Mouse (Mus musculus): ENCODE measurements around the gene Nsf. TPM values are rescaled to one million over a fixed set of nuclear protein-coding genes. Genes with fewer than 3 reads are reported as not detected.
A peak's percentile ranks its signal among the peaks of the same experiment; 100 is the strongest.

Gene Nsf
- polyA plus RNA-seq, 1 experiment from 2014 or later: 29.3 TPM

- Histone ChIP-seq H3K4me2 (no peak overlapping the region), H3K9me3 (no peaks in the 10 kb centered on the region), H3K36me3 (peaks cover 62% of the 10 kb centered on the region), H3K4me3 (no peak overlapping the region), H3K4me1 (no peaks in the 10 kb centered on the region), H3K27me3 (replicated peaks) (no peaks in the 10 kb centered on the region), H3K9ac (no peak overlapping the region), H3K27ac (replicated peaks) (no peak overlapping the region)
- 60% methylated on average over 7 of the region's 7 CpGs for WGBS
- ATAC-seq (ENCODE audit: extremely low read depth, insufficient number of reproducible peaks, low FRiP score, low TSS enrichment): no peak
Observed at GRCm38 (mm10) chr11:103910993-103911585, 42.8 kb downstream of the Nsf start.

- WGBS: 88% methylated on average over 11 of the region's 11 CpGs
- Histone ChIP-seq H3K36me3 (peaks cover 57% of the 10 kb centered on the region), H3K9me3 (no peaks in the 10 kb centered on the region), H3K4me3 (no peak overlapping the region), H3K4me1 (no peaks in the 10 kb centered on the region), H3K9ac (no peak overlapping the region), H3K27me3 (replicated peaks) (no peaks in the 10 kb centered on the region), H3K4me2 (no peak overlapping the region), H3K27ac (replicated peaks) (no peak overlapping the region)
- no peak for ATAC-seq (ENCODE audit: extremely low read depth, insufficient number of reproducible peaks, low FRiP score, low TSS enrichment)
Observed at GRCm38 (mm10) chr11:103910531-103910930, 43.3 kb downstream of the Nsf start.

GRCm38 (mm10) chr11:103909809-103910208, 44.0 kb downstream of the Nsf start:
- Histone ChIP-seq H3K27ac (replicated peaks) (no peak overlapping the region), H3K27me3 (replicated peaks) (no peaks in the 10 kb centered on the region), H3K4me2 (no peak overlapping the region), H3K9me3 (no peaks in the 10 kb centered on the region), H3K4me3 (no peak overlapping the region), H3K9ac (no peak overlapping the region), H3K36me3 (peaks cover 51% of the 10 kb centered on the region), H3K4me1 (no peaks in the 10 kb centered on the region)
- no peak for ATAC-seq (ENCODE audit: extremely low read depth, insufficient number of reproducible peaks, low FRiP score, low TSS enrichment)
- 86% methylated on average over 11 of the region's 11 CpGs for WGBS

DNA sequence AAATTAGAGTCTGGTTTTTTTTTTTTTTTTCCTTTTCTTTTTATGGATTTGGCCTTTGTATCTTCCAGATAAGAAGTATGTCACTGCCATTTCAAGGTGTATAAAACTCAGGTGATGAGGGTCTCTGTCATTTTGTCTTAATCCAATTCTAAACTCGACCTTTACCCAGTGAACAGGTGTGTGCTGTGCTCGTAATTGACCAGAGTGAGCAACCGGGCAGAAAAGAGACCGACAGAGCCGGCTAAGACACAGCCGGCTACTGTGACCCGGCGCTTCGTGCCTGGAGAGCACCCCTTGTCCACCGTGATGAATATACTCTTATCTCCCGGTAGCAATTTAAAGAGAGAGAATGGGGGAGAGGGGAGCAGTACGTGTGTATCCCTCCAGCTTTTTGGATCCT, 44.5 kb downstream of the Nsf start:
- no peak overlapping the region for H3K4me3 ChIP-seq
- H3K9me3 ChIP-seq: no peaks in the 10 kb centered on the region
- no peak overlapping the region for H3K9ac ChIP-seq
- no peak overlapping the region for H3K27ac ChIP-seq (replicated peaks)
- H3K27me3 ChIP-seq (replicated peaks): no peaks in the 10 kb centered on the region
- H3K4me2 ChIP-seq: no peak overlapping the region
- no peak for ATAC-seq (ENCODE audit: extremely low read depth, insufficient number of reproducible peaks, low FRiP score, low TSS enrichment)
- WGBS: 86% methylated on average over 12 of the region's 12 CpGs
- H3K4me1 ChIP-seq: no peaks in the 10 kb centered on the region
- peaks cover 47% of the 10 kb centered on the region for H3K36me3 ChIP-seq

DNA sequence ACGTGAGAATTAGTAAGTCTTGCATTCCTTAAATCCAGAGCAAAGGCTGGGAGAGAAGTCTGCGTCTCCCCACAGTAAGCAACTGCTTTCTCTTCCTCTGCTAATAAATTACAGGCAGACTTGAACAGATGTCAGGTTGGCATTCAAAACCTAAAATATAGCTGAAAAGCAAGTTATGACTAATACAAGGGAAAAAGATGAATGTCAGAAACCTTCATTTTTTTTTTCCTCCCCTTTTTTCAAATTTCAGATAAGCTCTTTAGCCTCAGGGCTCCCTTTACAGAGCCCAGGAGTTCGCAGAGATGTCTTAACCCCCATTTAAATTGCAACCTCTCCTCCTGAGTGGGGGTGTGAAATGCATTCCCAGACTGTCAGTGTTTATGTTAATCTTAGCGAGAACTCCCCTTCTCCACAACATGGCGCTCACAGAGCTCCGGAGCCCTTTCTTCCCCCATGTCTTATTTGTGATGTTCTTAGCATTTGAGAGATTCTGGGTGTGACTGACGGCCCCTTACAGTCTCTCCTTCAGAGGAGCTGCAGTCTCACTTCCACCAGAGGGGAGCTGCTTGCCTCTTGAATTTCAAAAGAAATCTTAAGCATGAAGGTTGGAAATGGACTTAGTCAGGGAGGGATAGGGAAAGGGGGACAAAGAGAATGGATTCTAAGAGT, 47.7 kb downstream of the Nsf start:
- Histone ChIP-seq H3K36me3 (peaks cover 26% of the 10 kb centered on the region), H3K9ac (no peak overlapping the region), H3K27me3 (replicated peaks) (no peaks in the 10 kb centered on the region), H3K4me1 (peaks cover 4% of the 10 kb centered on the region), H3K4me3 (no peak overlapping the region), H3K9me3 (no peaks in the 10 kb centered on the region), H3K4me2 (no peak overlapping the region), H3K27ac (replicated peaks) (no peak overlapping the region)
- 59% methylated on average over 7 of the region's 7 CpGs for WGBS
- no peak for ATAC-seq (ENCODE audit: extremely low read depth, insufficient number of reproducible peaks, low FRiP score, low TSS enrichment)

DNA sequence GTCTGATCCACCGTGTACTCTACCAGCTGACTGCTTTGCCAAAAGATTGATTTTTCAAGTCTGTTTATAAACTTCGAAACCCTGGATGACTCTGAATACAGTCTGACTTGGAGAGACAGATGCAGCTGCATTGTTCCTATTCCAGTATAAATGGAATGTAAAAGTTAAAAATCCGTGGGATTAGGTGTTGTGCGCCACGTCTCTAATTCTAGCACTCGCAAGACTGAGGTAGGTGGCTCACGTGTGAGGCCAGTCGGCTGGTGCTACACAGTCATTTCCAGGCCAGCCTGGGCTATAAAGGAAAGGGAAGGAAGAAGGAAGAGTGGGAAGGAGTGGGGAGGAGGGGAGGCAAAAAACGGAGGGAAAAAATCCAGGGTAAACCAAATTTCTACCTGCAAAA, 48.4 kb downstream of the Nsf start:
- 70% methylated on average over 9 of the region's 9 CpGs for WGBS
- Histone ChIP-seq H3K36me3 (peaks cover 25% of the 10 kb centered on the region), H3K27ac (replicated peaks) (no peak overlapping the region), H3K9me3 (no peaks in the 10 kb centered on the region), H3K27me3 (replicated peaks) (no peaks in the 10 kb centered on the region), H3K4me3 (no peak overlapping the region), H3K9ac (no peak overlapping the region), H3K4me1 (peaks cover 11% of the 10 kb centered on the region), H3K4me2 (no peak overlapping the region)
- ATAC-seq (ENCODE audit: extremely low read depth, insufficient number of reproducible peaks, low FRiP score, low TSS enrichment): no peak

DNA sequence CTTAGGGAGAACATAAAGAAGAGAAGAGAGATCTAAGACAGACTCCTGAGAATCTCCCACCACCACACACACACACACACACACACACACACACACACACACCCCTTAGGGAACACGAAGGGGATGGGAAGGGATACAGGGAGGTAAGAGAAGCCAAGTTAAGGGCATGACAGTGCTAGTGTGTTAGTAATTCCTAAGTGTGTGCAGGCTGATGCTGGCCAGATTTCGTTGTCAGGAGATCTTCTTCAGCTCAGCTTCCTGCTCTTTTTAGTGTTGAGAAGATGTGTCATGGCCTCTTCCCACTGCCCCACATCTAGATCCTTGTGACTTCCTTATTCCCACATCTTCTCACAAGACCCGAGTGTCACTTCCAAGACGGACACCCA, 52.3 kb downstream of the Nsf start:
- WGBS: 71% methylated on average over 4 of the region's 4 CpGs
- H3K27ac ChIP-seq (replicated peaks): no peak overlapping the region
- peaks cover 14% of the 10 kb centered on the region for H3K4me1 ChIP-seq
- H3K9me3 ChIP-seq: no peaks in the 10 kb centered on the region
- H3K4me3 ChIP-seq: no peak overlapping the region
- ATAC-seq (ENCODE audit: extremely low read depth, insufficient number of reproducible peaks, low FRiP score, low TSS enrichment): no peak
- no peak overlapping the region for H3K9ac ChIP-seq
- H3K36me3 ChIP-seq: 0 out of 2 replicates have a peak, but pooled peaks cover 6% of the 10 kb centered on the region
- H3K27me3 ChIP-seq (replicated peaks): no peaks in the 10 kb centered on the region
- no peak overlapping the region for H3K4me2 ChIP-seq

- Histone ChIP-seq H3K9ac (no peak overlapping the region), H3K9me3 (no peaks in the 10 kb centered on the region), H3K36me3 (peaks cover 6% of the 10 kb centered on the region; the same call in 1 of the 2 replicates), H3K4me2 (peak overlapping the region; percentile 40), H3K27ac (replicated peaks) (no peak overlapping the region), H3K4me3 (no peak overlapping the region), H3K27me3 (replicated peaks) (no peaks in the 10 kb centered on the region), H3K4me1 (peaks cover 14% of the 10 kb centered on the region)
- 37% methylated on average over 20 of the region's 20 CpGs for WGBS
- no peak; the same call in 1 of the 2 replicates for ATAC-seq (ENCODE audit: extremely low read depth, insufficient number of reproducible peaks, low FRiP score, low TSS enrichment)
Observed at GRCm38 (mm10) chr11:103900803-103901580, 52.9 kb downstream of the Nsf start.

DNA sequence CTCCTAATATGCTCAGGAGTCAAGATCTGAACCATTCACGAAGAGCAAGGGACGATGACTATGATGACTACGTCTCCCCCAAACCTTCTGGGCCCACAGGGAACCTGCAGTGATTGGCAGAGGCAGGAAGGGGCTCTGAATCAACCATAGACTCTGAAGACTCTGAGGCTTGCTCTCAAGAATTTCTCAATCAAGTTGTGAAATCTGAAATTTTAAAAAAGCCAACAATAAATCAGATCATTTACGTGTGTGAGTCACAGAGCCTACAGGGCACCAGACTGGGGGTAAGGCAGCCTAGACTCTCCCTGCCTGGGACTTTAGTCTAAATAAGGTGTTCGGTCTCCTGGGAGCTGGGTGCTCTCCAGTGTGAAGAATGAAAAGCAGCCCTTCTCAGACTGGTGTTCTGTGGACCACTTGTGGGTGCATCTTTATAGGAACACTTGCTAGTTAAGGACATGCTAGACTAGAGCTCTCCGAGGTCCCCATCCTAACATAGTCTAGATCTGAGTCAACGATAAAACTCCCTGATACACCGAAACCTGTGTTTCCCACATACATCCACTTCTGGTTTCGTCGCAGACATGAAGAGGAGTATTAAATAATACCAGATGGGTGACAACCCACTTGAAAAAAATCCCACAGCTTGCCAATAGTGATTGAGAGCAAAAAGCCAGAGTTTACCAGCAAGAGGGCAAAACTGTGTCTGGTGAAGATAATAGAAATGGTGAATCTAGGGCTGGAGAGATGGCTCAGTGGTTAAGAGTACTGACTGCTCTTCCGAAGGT, 56.7 kb downstream of the Nsf start:
- Histone ChIP-seq H3K4me1 (peaks cover 14% of the 10 kb centered on the region), H3K27ac (replicated peaks) (no peak overlapping the region), H3K27me3 (replicated peaks) (no peaks in the 10 kb centered on the region), H3K4me2 (no peak overlapping the region), H3K4me3 (no peak overlapping the region), H3K36me3 (peaks cover 16% of the 10 kb centered on the region), H3K9ac (no peak overlapping the region), H3K9me3 (no peaks in the 10 kb centered on the region)
- ATAC-seq (ENCODE audit: extremely low read depth, insufficient number of reproducible peaks, low FRiP score, low TSS enrichment): no peak
- WGBS: 88% methylated on average over 11 of the region's 11 CpGs

- H3K4me1 ChIP-seq: peaks cover 9% of the 10 kb centered on the region
- H3K4me2 ChIP-seq: no peak overlapping the region
- H3K4me3 ChIP-seq: no peak overlapping the region
- no peak for ATAC-seq (ENCODE audit: extremely low read depth, insufficient number of reproducible peaks, low FRiP score, low TSS enrichment)
- 79% methylated on average over 4 of the region's 4 CpGs for WGBS
- H3K9me3 ChIP-seq: no peaks in the 10 kb centered on the region
- peaks cover 16% of the 10 kb centered on the region for H3K36me3 ChIP-seq
- no peak overlapping the region for H3K27ac ChIP-seq (replicated peaks)
- no peak overlapping the region for H3K9ac ChIP-seq
- no peaks in the 10 kb centered on the region for H3K27me3 ChIP-seq (replicated peaks)
Observed at GRCm38 (mm10) chr11:103896056-103896455, 57.8 kb downstream of the Nsf start.

- peaks cover 17% of the 10 kb centered on the region for H3K36me3 ChIP-seq
- H3K27me3 ChIP-seq (replicated peaks): no peaks in the 10 kb centered on the region
- H3K4me2 ChIP-seq: no peak overlapping the region
- WGBS: 80% methylated on average over 10 of the region's 10 CpGs
- no peak overlapping the region for H3K4me3 ChIP-seq
- H3K4me1 ChIP-seq: no peaks in the 10 kb centered on the region
- H3K9me3 ChIP-seq: no peaks in the 10 kb centered on the region
- no peak for ATAC-seq (ENCODE audit: extremely low read depth, insufficient number of reproducible peaks, low FRiP score, low TSS enrichment)
- no peak overlapping the region for H3K27ac ChIP-seq (replicated peaks)
- no peak overlapping the region for H3K9ac ChIP-seq
Observed at GRCm38 (mm10) chr11:103892831-103893230, 61.0 kb downstream of the Nsf start.

All from heart, embryonic 13.5 days (tissue).